Mouse (Mus musculus): ENCODE data around the gene Arhgef25.
A peak's percentile ranks its signal among the peaks of the same experiment; 100 is the strongest.

The Arhgef25 gene

DNA sequence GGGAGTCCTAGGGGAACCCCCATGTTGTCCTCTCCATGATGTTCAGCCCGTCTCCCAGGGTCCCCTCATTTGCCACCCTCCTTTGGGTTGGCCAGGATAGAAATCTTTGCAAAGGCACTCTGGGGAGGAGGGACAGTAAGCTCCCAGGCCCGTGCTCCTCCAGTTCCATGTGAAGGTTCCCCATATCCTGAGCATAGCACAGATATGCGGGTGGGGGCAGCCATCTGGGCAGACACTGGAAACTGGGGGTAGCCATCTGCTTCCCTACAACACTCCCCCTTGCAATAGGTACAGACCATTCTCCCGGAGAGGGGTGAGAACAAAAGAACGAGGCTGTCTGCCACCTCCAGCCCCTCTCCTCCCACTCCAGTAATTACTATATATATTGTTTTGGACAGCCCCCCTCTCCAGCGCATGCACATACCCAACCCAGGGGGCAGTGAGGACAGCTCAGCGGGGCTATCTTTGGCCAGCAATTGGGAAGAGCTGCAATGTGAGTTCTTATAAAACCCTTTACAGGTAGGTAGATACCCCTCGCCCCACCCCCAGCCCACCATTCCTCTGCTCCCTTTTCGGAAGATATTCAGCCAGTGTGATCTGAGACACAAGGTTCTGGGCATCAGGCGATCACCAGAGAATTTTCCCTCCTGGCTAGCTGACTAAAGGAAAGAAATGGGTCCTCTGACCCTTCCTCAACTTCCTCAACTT lies 2.4 kb downstream of the Arhgef25 start:
- DNase-seq (ENCODE audit: low read depth, low spot score), result no peak

GRCm38 (mm10) chr10:127186451-127186850 lies 3.4 kb downstream of the Arhgef25 start:
- DNase-seq (ENCODE audit: low read depth, low spot score), result no peak

- DNase-seq (ENCODE audit: low read depth, low spot score), result no peak
Observed at GRCm38 (mm10) chr10:127185506-127185905, 4.4 kb downstream of the Arhgef25 start.

DNA sequence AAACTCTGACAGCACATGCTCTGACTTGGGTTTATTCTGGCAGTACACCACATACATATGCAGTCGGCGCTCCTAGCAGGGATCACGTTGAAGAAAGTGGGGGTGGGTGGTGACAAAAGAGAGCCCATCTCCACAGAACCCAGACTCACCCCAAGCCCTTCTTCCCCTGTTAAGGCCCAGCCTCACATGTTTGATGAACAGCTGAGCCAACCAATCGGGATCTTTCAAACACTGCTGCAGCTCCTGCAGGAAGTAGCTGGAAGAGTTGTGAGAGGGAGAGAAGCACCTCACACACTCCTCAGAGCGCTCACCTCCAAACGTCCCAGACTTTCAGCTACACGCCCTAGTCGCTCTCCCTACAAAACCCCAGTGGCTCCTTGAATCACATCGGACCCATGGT lies 4.8 kb downstream of the Arhgef25 start:
- no peak for DNase-seq (ENCODE audit: low read depth, low spot score)

- DNase-seq (ENCODE audit: low read depth, low spot score), result no peak
Observed at GRCm38 (mm10) chr10:127183759-127184158, 6.1 kb downstream of the Arhgef25 start.

- DNase-seq (ENCODE audit: low read depth, low spot score), result no peak
Observed at GRCm38 (mm10) chr10:127182624-127183023, 7.3 kb downstream of the Arhgef25 start.

- DNase-seq (ENCODE audit: low read depth, low spot score), result no peak
Observed at GRCm38 (mm10) chr10:127181566-127181965, 8.3 kb downstream of the Arhgef25 start.

- DNase-seq (ENCODE audit: low read depth, low spot score), result no peak
Observed at GRCm38 (mm10) chr10:127180695-127181047, 9.2 kb downstream of the Arhgef25 start.

DNA sequence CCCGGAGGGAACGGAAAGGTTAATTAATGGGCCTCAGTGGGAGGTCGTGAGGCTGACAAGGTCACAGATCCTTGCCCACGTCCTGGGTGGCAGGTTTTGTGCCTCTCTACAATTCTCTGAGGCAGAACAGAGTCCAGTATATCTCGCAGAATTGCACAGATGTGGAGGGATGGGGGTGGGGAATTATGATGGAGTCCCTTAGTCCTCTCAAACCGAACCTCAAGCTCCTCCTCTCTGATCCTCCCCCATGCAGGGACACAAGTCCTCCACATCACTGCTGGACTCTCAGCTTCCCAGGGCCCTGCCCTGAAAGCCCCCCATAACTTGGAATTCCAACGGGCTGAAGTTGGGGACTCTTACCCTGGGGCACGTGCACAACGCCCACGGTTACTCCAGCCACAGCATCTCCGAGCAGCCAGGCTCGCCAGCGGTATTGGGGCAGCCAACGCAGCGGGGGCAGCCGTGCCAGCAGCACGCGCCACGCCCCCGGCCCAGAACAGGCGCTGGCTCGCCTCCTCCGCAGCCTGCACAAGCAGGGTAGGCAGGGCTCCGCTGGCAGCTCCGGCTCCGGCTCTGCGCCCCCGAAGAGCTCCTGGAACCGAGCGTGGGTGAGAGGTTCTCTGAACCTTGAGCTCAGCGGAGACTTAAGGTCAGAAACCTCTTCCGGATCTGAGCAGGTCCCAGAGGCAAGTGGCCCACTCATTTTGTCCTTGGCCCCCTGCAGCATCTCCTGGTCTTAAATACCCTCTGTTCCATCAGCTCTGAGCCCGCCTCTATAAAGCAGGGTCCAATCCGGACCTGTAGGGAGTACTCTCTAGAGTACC lies 9.8 kb downstream of the Arhgef25 start, which contains the start of gene Slc26a10:
Slc26a10 (minus strand) TSS at position 775 of the 824 bp plus-strand sequence.
- DNase-seq (ENCODE audit: low read depth, low spot score), result no peak

GRCm38 (mm10) chr10:127178286-127179027 lies 11.4 kb downstream of the Arhgef25 start:
- no peak for DNase-seq (ENCODE audit: low read depth, low spot score)

- peak; percentile 64 for DNase-seq (ENCODE audit: low read depth, low spot score)
Observed at GRCm38 (mm10) chr10:127177719-127178118, 12.2 kb downstream of the Arhgef25 start.

GRCm38 (mm10) chr10:127177235-127177634 lies 12.6 kb downstream of the Arhgef25 start:
- DNase-seq (ENCODE audit: low read depth, low spot score), result no peak

GRCm38 (mm10) chr10:127176756-127177155 lies 13.1 kb downstream of the Arhgef25 start:
- DNase-seq (ENCODE audit: low read depth, low spot score), result no peak

GRCm38 (mm10) chr10:127176228-127176627 lies 13.7 kb downstream of the Arhgef25 start:
- no peak for DNase-seq (ENCODE audit: low read depth, low spot score)

DNA sequence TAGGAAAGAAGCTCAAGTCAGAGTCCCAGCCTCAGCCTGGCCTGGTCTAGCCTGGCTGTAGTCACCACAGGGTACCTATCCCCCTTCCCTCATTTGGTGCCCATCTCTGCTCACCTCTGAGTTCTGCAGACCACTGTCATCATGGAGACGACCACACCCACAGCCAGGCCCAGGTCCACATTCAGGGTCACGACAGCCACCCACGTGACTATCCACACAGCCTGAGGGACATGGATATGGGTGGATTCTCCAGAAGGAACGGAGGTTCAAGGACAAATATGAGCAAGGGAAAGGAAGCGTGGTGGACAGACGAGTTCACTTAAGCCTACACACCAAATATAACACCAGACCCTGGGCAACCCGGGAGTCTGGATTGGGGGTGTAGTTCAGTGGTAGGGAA lies 15.7 kb downstream of the Arhgef25 start:
- no peak for DNase-seq (ENCODE audit: low read depth, low spot score)

DNA sequence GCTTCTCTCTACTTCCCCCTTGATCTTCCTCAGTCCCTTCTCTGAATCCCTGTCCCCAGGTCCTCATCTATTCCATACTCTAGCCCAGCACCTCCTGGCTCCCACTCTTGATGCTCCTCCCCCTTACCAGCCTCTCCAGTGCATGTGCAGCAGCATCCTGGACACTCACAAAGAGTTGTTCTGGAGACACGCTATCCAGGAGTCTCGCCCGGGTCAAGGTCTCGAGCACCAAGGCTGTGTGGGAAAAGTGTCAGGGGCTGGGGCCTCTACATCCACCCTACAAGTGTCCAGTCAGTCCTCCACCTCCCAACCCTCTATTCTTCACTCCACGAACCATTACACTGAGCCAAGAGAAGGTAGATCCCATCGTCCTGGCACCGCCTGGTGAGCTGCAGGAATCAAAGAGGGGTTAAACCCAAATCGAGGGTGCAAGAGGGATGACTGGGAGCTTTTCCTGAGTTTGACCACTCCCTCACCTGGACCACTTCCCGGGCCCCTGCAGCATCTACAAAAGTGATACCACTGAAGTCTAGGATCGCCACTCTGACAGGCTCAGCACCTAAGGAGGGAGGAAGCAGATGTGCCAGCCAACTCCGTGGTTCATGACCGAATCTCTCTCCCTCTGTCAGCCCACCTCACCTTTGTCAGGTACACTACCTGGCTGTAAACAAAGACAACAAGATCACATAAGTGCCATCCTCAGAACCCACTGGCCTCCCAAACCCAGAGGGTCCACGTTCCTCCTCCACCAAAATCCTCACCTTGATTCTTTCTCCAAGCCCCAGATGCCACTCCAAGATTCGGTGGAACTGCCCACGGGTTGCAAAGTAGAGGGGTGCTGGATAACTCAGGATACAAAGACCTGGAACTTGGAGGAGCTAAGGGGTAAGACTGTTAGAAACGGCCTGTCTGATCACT lies 16.5 kb downstream of the Arhgef25 start:
- DNase-seq (ENCODE audit: low read depth, low spot score), result no peak

DNA sequence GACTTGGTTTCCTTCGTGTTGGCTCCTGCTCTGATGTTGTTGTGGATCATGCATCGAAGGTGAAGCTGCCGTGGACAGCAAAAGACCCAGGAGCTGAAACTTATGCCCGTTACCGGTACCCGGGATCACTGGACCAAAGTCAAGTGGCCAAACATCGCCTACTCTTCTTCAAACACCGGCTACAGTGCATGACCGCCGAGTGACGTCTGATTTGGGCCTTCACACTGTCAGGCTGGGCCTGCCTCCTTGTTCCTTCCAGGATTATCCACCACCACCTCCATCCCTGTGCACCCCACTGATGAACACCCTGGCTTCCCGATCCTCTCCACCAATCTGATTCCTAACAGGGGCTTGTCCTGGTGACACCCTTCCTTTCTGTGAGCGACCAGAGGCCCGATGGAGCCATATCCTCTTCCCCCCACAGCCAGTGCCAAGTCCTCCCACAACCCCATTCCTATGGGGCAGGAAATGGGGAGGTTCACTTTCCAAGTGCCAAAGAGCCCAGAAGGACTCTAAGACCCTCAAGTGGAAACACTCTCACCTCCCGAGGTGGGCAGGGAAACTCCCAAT lies 18.2 kb downstream of the Arhgef25 start:
- DNase-seq (ENCODE audit: low read depth, low spot score), result no peak

GRCm38 (mm10) chr10:127170837-127171272 lies 19.0 kb downstream of the Arhgef25 start:
- DNase-seq (ENCODE audit: low read depth, low spot score), result no peak

DNA sequence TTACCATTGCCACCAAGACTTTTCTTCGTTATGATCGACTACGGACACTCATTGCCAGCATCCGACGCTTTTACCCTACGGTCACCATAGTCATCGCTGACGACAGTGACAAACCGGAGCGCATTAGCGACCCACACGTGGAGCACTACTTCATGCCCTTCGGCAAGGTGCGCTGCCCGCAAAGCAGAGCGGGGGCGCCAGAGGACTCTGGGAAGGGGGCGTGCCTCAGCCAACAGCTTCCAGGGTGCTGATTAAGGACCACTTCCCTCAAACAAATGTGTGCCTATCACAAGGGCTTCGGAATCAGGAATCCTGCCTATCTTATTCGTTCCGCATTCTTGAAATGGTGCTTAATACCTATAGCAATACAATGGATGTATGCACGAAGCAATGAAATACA lies 19.9 kb downstream of the Arhgef25 start:
- no peak for DNase-seq (ENCODE audit: low read depth, low spot score)

DNA sequence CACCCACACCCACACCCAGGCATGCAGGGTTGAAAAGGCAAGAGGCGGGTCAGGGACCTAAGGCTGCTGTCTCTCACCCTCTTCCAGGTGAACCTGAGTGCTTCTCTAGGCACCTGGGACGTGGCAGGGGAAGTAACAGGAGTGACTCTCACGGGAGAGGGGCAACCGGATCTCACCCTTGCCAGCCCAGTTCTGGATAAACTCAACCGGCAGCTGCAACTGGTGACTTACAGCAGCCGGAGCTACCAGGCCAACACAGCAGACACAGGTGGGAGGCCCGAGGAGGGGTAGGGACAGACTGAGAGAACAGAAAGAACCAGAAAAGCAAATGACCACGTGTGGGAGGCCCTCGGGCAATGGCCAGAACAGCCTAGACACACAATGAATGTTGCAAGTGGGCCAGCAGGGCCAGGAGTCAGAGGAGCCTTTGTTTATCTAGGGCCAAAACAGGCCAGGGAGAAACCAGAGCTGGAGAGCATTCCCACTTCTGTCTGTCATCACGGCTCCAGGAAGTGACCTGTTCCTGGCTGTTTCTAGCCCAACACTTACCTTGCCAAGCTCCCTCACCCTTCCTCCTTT lies 22.2 kb downstream of the Arhgef25 start:
- no peak for DNase-seq (ENCODE audit: low read depth, low spot score)

Measured in c-Kit-negative CD71-positive TER-119-positive erythroid progenitor cells, embryonic 14.5 days (primary cell).